Mouse (Mus musculus) neural tube, embryonic 12.5 days (tissue): ENCODE results near the gene Mapt. TPM values are rescaled to one million over a fixed set of nuclear protein-coding genes. Genes with fewer than 3 reads are reported as not detected.

Source experiments
- ATAC-seq: fragments of 200-750 bp; cut with Nextera tagmentation; 2 replicates; pipeline ENCODE4 v1.8.0; 2017; ENCODE audit warnings: low read depth, mild to moderate bottlenecking, moderate TSS enrichment, moderate library complexity; ENCODE audit not compliant: low FRiP score
- H3K27ac ChIP-seq: fragments of 300-500 bp; sonication (generic); 2 replicates; pipeline ENCODE4 v1.5.1; 2016
- H3K27me3 ChIP-seq: fragments of 300-500 bp; sonication (generic); replicated peaks from 2 replicates; pipeline ENCODE4 v1.6.1; 2016; ENCODE audit warnings: mild to moderate bottlenecking
- H3K36me3 ChIP-seq: fragments of 300-500 bp; sonication (generic); 2 replicates; pipeline ENCODE4 v1.6.1; 2016; ENCODE audit warnings: mild to moderate bottlenecking
- H3K4me1 ChIP-seq: fragments of 300-500 bp; sonication (generic); 2 replicates; pipeline ENCODE4 v1.6.1; 2016
- H3K4me2 ChIP-seq: fragments of 300-500 bp; sonication (generic); replicated peaks from 2 replicates; pipeline ENCODE4 v1.6.1; 2016; ENCODE audit warnings: mild to moderate bottlenecking
- H3K4me3 ChIP-seq: fragments of 300-500 bp; sonication (generic); 2 replicates; pipeline ENCODE4 v1.5.1; 2016
- H3K9ac ChIP-seq: fragments of 300-500 bp; sonication (generic); 2 replicates; pipeline ENCODE4 v1.6.1; 2016; ENCODE audit warnings: mild to moderate bottlenecking
- H3K9me3 ChIP-seq: fragments of 300-500 bp; sonication (generic); 2 replicates; pipeline ENCODE4 v1.6.1; 2016; ENCODE audit warnings: mild to moderate bottlenecking
- WGBS: fragments of 180-500 bp; shearing (Covaris S2); methylation state at CpG from one replicate; pipeline ENCODE4 v1.1.7; 2016; 5-methylcytosine and 5-hydroxymethylcytosine counted together
- polyA plus RNA-seq: library from polyadenylated mRNA; unstranded; fragments of >200 nt; fragmentation: Nextera tagmentation; extraction: Ambion mirVana; gene quantifications from 2 replicates; pipeline ENCODE4 v1.2.1, GENCODE M21; 2016

Gene Mapt
- polyA plus RNA-seq, 1 experiment from 2014 or later = 288 TPM

DNA sequence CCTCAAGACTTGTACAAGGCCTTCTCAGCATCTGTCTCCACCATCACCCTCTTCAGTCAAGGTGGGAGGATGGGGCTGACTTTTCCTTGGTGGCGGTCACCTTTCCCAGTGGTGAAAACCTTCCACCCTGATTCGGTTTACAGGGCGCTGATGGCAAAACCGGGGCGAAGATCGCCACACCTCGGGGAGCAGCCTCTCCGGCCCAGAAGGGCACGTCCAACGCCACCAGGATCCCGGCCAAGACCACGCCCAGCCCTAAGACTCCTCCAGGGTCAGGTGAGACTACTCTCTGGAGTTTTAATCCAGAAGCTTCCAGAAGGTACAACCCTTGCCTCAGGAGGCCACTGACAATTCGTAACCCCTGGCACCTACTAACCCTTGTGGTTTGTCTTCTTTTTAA, 75.3 kb downstream of the Mapt start:
- Histone ChIP-seq H3K4me3 (no peak overlapping the region), H3K9me3 (no peaks in the 10 kb centered on the region), H3K4me1 (no peaks in the 10 kb centered on the region), H3K27ac (no peak overlapping the region), H3K4me2 (no peak overlapping the region), H3K9ac (no peak overlapping the region), H3K36me3 (peaks cover 10% of the 10 kb centered on the region; the same call in 1 of the 2 replicates), H3K27me3 (peaks cover 16% of the 10 kb centered on the region)
- no peak for ATAC-seq
- 93% methylated on average over 13 of the region's 13 CpGs for WGBS

DNA sequence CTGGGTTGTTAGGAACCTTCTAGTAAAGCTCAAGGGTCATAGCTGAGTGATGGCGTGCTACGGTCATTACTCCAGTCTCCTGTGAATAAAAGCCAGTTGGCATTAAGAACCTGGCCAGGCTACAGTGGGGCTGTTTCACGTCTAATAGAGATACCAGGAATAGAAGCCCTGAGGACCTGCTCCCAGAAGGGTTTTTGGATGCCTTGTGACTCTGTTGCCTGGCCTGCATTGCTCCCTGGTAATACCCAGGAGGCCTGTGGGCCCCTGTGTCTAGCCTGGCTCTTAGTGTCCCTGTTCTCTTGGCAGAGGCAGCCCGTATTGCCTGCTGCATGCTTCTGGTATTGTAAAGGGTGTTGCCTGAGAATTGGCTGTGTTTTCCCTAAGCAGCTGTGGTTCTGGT, 75.9 kb downstream of the Mapt start:
- Histone ChIP-seq H3K36me3 (peaks cover 10% of the 10 kb centered on the region; the same call in 1 of the 2 replicates), H3K9me3 (no peaks in the 10 kb centered on the region), H3K4me2 (no peak overlapping the region), H3K4me3 (no peak overlapping the region), H3K27me3 (peaks cover 16% of the 10 kb centered on the region), H3K4me1 (no peaks in the 10 kb centered on the region), H3K9ac (no peak overlapping the region), H3K27ac (no peak overlapping the region)
- WGBS = 74% methylated on average over 4 of the region's 4 CpGs
- ATAC-seq = no peak

DNA sequence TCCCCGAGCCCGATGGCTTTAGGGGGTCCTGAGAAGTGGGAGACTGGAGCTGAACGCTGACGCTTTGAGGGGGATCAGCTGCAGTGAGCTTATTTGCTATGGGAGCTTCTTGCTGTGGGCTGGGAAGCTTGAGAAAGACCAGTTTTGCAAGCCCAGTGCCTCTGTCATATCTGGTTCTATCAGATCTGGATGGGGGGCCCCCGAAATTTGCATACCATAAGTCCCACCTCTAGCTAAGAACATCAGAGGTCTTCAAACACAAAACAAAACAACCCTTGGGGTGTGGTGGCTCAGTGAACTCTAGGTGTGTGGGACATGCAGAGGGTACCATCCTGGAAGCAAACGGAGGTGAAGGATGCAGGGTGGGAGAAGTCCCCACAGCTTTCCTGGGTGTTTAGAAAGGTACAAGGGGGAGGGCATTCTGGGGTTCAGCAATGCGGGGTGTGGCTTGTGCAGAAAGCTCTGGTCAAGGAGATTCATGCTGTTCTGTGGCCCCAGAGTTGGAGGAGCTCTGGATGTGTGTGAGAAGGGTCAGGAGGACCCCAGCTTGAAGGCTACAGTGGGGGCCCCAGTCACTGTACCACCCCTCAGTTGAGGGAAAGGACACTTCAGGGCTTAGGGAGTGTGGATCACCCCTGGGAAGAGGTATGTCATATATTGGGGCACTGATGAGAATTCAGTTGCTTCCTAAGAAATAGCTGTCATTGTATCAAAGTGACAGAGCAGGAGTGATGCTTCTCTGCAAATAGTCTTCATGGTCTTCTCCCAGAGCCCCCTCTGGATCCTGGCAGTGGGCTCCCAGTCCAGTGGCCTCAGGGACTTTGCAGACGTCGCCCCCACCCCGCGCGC, 78.4 kb downstream of the Mapt start:
- Histone ChIP-seq H3K9ac (no peak overlapping the region), H3K36me3 (peaks cover 10% of the 10 kb centered on the region), H3K27ac (no peak overlapping the region), H3K4me3 (no peak overlapping the region), H3K27me3 (peaks cover 16% of the 10 kb centered on the region), H3K4me1 (no peaks in the 10 kb centered on the region), H3K9me3 (no peaks in the 10 kb centered on the region), H3K4me2 (no peak overlapping the region)
- ATAC-seq = no peak
- 40% methylated on average over 12 of the region's 12 CpGs for whole genome bisulfite sequencing

DNA sequence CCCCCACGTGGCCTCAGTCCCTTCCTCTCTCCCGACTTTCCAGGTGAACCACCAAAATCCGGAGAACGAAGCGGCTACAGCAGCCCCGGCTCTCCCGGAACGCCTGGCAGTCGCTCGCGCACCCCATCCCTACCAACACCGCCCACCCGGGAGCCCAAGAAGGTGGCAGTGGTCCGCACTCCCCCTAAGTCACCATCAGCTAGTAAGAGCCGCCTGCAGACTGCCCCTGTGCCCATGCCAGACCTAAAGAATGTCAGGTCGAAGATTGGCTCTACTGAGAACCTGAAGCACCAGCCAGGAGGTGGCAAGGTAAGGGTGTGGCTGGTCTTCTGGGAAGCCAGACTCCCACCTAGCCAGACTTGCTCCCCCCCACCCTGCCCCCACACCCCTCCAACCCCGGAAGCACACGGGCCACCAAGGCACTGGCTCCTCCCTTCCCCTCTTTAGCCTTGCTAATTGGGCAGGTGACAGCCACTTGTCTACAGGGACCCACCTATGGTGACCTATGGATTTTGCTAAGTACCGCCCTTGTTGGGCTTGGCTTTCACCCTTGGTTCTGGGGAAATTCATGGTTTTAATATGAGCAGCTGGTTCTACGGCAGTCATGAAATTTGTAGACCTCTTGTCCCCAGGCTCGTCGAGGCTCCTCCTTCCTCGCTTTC, 79.2 kb downstream of the Mapt start:
- Histone ChIP-seq H3K4me2 (no peak overlapping the region), H3K36me3 (peaks cover 10% of the 10 kb centered on the region)

DNA sequence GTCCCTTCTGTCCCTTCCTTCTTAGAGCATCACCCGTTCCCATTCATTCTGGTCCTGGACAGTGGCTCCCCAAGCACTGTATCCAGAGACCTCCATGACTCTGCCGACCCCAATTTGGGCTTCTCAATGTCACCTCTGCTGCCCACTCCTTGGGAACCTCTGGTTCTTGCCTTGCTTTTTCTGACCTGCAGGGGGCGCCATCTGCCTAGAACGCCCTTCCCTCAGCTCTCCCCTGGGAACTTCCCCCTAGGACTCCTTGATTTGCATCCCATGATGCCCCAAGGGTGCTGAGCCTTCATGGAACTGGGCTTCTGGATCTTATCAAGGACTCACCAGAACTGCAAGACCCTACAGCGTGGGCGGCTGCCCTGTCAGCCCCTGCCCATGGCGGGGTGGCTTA, 80.5 kb downstream of the Mapt start:
- Histone ChIP-seq H3K4me3 (no peak overlapping the region), H3K27ac (no peak overlapping the region), H3K27me3 (peaks cover 16% of the 10 kb centered on the region), H3K4me1 (no peaks in the 10 kb centered on the region), H3K9ac (no peak overlapping the region), H3K36me3 (peaks cover 10% of the 10 kb centered on the region), H3K9me3 (no peaks in the 10 kb centered on the region), H3K4me2 (no peak overlapping the region)
- ATAC-seq = no peak
- 76% methylated on average over 7 of the region's 7 CpGs for WGBS

More for the DNA sequence above, 79.2 kb downstream of the Mapt start:
- no peak overlapping the region for H3K4me3 ChIP-seq
- H3K9me3 ChIP-seq = no peaks in the 10 kb centered on the region
- H3K9ac ChIP-seq = no peak overlapping the region
- H3K27ac ChIP-seq = no peak overlapping the region
- H3K4me1 ChIP-seq = no peaks in the 10 kb centered on the region
- ATAC-seq = no peak
- peaks cover 16% of the 10 kb centered on the region for H3K27me3 ChIP-seq
- 13% methylated on average over 23 of the region's 23 CpGs for WGBS

DNA sequence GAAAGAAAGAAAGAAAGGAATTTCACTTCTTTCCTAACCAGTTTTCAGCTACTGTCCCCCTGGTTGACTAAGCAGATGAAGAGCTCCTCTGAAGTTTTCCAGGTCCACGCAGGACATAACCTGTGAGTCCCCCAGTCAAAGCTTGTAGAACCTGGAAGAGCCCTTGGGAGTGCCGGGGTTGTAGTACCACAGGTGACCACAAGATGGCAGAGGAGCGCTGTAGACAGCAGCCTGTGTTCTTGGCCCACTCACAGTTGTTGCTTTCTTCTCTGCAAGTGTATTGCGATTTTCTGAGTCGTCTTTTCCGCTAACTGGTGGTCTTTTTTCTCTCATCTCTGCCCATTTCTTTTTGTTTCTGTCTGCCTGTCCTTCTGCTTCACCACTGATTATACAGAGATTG, 84.5 kb downstream of the Mapt start:
- ATAC-seq = no peak
- peaks cover 4% of the 10 kb centered on the region for H3K36me3 ChIP-seq
- H3K4me2 ChIP-seq = no peak overlapping the region
- no peaks in the 10 kb centered on the region for H3K9me3 ChIP-seq
- H3K4me3 ChIP-seq = no peak overlapping the region
- no peaks in the 10 kb centered on the region for H3K27me3 ChIP-seq
- H3K4me1 ChIP-seq = peaks cover 24% of the 10 kb centered on the region
- 6% methylated on average over 6 of the region's 6 CpGs for WGBS
- H3K27ac ChIP-seq = no peak overlapping the region
- no peak overlapping the region for H3K9ac ChIP-seq

DNA sequence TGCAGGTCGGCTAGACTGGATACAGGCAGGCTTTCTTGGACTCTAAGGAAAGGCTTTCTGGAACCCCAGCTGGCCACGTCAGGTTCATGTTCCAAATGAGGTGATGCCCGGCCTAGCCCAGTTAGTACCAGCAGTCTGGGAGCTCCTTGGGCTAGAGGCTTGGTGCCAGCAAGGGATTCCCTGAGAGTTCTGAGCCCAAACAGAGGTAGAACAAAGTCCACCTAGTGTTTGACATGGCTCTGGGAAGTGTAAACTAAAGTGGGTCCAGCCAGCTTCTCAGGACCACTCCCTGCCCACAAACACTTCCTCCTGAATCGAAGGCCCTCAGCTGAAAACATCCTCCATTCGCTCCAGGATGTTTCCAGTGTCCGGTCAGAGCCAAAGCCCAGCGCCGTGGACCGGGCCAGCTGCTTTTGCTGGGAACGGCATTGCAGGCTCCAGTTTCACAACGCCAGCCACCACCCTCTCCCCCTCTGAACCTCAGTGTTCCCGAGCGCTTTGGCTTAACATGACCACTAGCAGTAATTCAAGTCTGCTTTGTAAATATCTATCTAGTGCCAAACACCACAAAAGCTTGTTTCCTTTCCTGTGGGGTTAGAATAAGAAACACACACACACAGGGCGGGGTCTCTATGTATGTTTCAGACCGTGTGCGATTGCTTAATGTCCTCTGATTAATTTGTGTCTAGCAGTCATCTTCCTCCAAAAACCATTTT, 85.7 kb downstream of the Mapt start:
- WGBS = 76% methylated on average over 16 of the region's 16 CpGs
- no peak overlapping the region for H3K4me3 ChIP-seq
- no peak overlapping the region for H3K4me2 ChIP-seq
- no peak overlapping the region for H3K9ac ChIP-seq
- H3K4me1 ChIP-seq = peaks cover 24% of the 10 kb centered on the region
- H3K27ac ChIP-seq = no peak overlapping the region
- H3K9me3 ChIP-seq = no peaks in the 10 kb centered on the region
- ATAC-seq = no peak
- no peaks in the 10 kb centered on the region for H3K27me3 ChIP-seq
- no peaks in the 10 kb centered on the region; the same call in 1 of the 2 replicates for H3K36me3 ChIP-seq

DNA sequence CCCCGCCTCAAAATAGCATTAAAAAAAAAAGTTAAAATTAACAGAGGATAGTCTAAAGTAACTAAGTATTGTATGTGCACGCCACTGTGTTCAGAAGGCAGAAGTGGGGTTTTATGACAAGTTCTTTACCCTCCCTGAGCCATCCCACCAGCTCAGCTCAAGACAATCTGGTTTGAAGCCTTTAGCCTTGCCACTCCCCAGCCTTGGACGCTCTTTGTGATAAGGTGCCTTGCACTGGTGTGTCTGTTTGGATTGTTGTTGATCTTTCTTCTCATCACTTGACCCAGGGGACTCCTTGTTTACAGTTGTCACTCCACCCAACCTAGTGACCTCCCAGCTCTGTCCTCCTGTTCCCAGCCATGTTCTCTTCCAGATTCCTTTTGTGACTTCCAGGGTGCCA, 86.4 kb downstream of the Mapt start:
- no peak overlapping the region for H3K4me3 ChIP-seq
- no peak overlapping the region for H3K27ac ChIP-seq
- ATAC-seq = no peak
- H3K9ac ChIP-seq = no peak overlapping the region
- H3K9me3 ChIP-seq = no peaks in the 10 kb centered on the region
- no peaks in the 10 kb centered on the region; the same call in 1 of the 2 replicates for H3K36me3 ChIP-seq
- 91% methylated on average over 3 of the region's 3 CpGs for WGBS
- H3K4me1 ChIP-seq = peaks cover 24% of the 10 kb centered on the region
- H3K4me2 ChIP-seq = no peak overlapping the region
- H3K27me3 ChIP-seq = no peaks in the 10 kb centered on the region

DNA sequence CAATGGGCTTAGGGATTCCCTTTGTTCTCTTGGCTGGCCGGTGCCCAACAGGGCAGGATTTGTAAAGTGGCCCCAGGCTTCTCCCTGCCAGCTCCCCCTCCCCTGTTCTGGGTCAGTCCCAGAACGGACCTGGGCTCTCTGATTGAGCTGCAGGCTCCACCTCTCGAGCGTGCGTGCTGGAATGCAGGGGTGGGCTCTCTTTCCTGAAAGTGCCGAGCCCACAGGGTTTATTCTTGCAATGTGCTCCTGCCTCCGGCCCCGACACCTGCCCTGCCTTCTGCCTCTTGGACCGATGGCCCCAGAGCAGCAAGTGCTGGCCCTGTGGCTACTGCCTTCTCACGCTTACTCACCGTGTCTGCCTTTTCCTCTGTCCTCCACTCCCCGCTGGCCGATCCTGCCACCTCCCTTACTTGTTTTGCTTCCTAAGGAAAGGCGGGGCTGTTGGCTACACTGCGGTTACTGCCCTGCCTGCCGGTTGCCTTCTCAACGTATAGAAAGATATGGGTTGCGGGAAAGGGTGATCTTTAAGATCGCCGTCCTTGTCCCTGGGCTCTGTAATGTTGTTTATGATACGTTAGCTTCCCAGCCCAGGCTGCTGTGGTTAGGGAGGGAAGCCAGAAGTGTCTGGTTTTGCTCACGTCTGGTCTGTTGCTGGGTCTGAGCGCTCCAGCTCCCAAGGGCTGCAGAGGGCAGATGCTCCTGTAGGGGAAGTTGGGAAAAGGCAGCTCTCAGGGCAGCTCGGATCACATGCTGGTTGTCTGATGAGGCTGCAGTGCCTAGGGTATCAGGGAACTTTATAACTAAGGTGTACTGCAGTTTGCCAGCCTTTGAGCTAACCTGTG, 88.0 kb downstream of the Mapt start:
- Histone ChIP-seq H3K27ac (no peak overlapping the region), H3K4me1 (peaks cover 24% of the 10 kb centered on the region), H3K27me3 (no peaks in the 10 kb centered on the region), H3K9ac (peak overlapping the region; percentile 45; the same call in 1 of the 2 replicates), H3K9me3 (no peaks in the 10 kb centered on the region), H3K4me2 (peak overlapping the region; percentile 76), H3K36me3 (no peaks in the 10 kb centered on the region; the same call in 1 of the 2 replicates), H3K4me3 (peak overlapping the region; percentile 36)
- peak; percentile 70 for ATAC-seq
- under 1% methylated on average over 24 of the region's 24 CpGs for WGBS

DNA sequence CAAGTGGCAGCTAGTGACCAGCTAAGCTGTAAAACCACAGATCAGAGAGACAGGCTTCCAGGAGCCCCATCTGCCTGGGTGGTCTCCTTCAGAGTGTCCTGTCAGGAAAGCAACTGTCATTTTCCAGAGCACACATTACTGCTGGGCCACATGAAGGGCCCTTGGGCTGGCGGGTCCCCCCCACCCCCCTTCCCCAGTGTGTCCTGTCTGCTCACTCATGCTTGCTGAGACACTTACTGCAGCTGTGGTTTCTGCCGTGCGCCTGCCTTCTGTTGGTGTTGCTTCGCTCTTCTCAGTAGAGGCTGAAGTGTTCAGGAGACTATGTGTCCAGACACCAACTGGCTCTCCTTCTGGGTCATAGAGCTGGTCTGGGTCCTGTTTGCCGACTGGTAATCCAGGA, 89.3 kb downstream of the Mapt start:
- H3K4me2 ChIP-seq = no peak overlapping the region
- peaks cover 24% of the 10 kb centered on the region for H3K4me1 ChIP-seq
- no peak overlapping the region for H3K27ac ChIP-seq
- no peak for ATAC-seq
- no peaks in the 10 kb centered on the region for H3K9me3 ChIP-seq
- no peaks in the 10 kb centered on the region; the same call in 1 of the 2 replicates for H3K36me3 ChIP-seq
- no peak overlapping the region for H3K4me3 ChIP-seq
- 42% methylated on average over 5 of the region's 5 CpGs for WGBS
- no peak overlapping the region for H3K9ac ChIP-seq
- no peaks in the 10 kb centered on the region for H3K27me3 ChIP-seq

DNA sequence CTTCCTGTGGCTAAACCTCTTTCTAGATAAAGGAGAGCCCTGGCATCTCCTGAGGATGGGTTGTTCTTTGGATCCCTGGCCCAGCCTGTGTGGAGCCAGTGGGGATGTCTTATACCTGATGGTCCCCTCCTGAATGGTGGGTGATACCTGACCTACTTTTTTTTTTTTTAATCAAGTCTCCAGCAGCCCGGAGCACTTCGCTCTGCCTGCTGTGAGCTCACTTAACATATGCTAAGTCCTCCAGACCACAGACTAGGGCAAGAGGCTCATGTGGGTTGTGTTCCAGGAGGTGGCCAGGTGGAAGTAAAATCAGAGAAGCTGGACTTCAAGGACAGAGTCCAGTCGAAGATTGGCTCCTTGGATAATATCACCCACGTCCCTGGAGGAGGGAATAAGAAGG, 91.0 kb downstream of the Mapt start:
- Histone ChIP-seq H3K27ac (no peak overlapping the region), H3K4me3 (no peak overlapping the region), H3K9ac (no peak overlapping the region), H3K9me3 (no peaks in the 10 kb centered on the region), H3K4me2 (no peak overlapping the region), H3K4me1 (peaks cover 24% of the 10 kb centered on the region), H3K36me3 (no peaks in the 10 kb centered on the region; the same call in 1 of the 2 replicates), H3K27me3 (no peaks in the 10 kb centered on the region)
- WGBS = 39% methylated on average over 4 of the region's 4 CpGs
- no peak for ATAC-seq
